Mouse (Mus musculus) hindlimb bud, embryonic 11.5 days (tissue): ENCODE data around the gene Gm10518.
"Not testable (repeated sequence)": the region's sequence is repeated elsewhere in the genome, so short reads cannot be mapped to it uniquely, and the experiment has no call there.

Experiments
- DNase-seq: peaks from one replicate; pipeline ENCODE4 v3.0.0-alpha.2; 2012; ENCODE audit warnings: low read depth, low spot score; ENCODE audit errors: extremely low spot score

Gene Gm10518

GRCm38 (mm10) chr1:179802610-179803512 lies at the start of gene Gm10518:
Gene Gm10518 (plus strand): TSS chr1:179803376.
- DNase-seq = no peak

GRCm38 (mm10) chr1:179756477-179756876 lies 46.7 kb upstream of the Gm10518 start:
- DNase-seq = no peak

GRCm38 (mm10) chr1:179760086-179760485 lies 43.1 kb upstream of the Gm10518 start:
- DNase-seq = no peak

- DNase-seq = no peak
These were observed 42.6 kb upstream of the Gm10518 start for GRCm38 (mm10) chr1:179760553-179760952.

- DNase-seq = no peak
These were observed 26.3 kb upstream of the Gm10518 start for GRCm38 (mm10) chr1:179776831-179777230.

GRCm38 (mm10) chr1:179784098-179784497 lies 19.1 kb upstream of the Gm10518 start:
- DNase-seq = no peak

GRCm38 (mm10) chr1:179785502-179785901 lies 17.7 kb upstream of the Gm10518 start:
- no peak for DNase-seq

- no peak for DNase-seq
These were observed 15.9 kb upstream of the Gm10518 start for GRCm38 (mm10) chr1:179787281-179787680.

- DNase-seq = no peak
These were observed 4.4 kb upstream of the Gm10518 start for GRCm38 (mm10) chr1:179798794-179799193.

- peak; percentile 97 for DNase-seq
These were observed 450 bp downstream of the Gm10518 start, which contains the start of gene Ahctf1 for GRCm38 (mm10) chr1:179803513-179804139. Gene Ahctf1 (minus strand): TSS chr1:179803680.

- DNase-seq = peak; percentile 22
These were observed 1.1 kb downstream of the Gm10518 start for GRCm38 (mm10) chr1:179804140-179804881.

- no peak for DNase-seq
These were observed 2.6 kb downstream of the Gm10518 start for GRCm38 (mm10) chr1:179805751-179806150.

- no peak for DNase-seq
These were observed 4.3 kb downstream of the Gm10518 start for GRCm38 (mm10) chr1:179807468-179807867.

GRCm38 (mm10) chr1:179808300-179808699 lies 5.1 kb downstream of the Gm10518 start:
- no peak for DNase-seq

GRCm38 (mm10) chr1:179813385-179813784 lies 10.2 kb downstream of the Gm10518 start:
- DNase-seq = no peak

GRCm38 (mm10) chr1:179814616-179815015 lies 11.4 kb downstream of the Gm10518 start:
- no peak for DNase-seq

- DNase-seq = not testable (repeated sequence)
These were observed 15.5 kb downstream of the Gm10518 start for GRCm38 (mm10) chr1:179818490-179819278.

- no peak for DNase-seq
These were observed 21.4 kb downstream of the Gm10518 start for GRCm38 (mm10) chr1:179824549-179824948.

GRCm38 (mm10) chr1:179828051-179828450 lies 24.9 kb downstream of the Gm10518 start:
- no peak for DNase-seq

- DNase-seq = no peak
These were observed 25.7 kb downstream of the Gm10518 start for GRCm38 (mm10) chr1:179828900-179829299.
